Mouse (Mus musculus): ENCODE results near the gene 3100002H09Rik. TPM values are rescaled to one million over a fixed set of nuclear protein-coding genes. Genes with fewer than 3 reads are reported as not detected.

The 3100002H09Rik gene
- polyA plus RNA-seq, 1 experiment from 2014 or later, result not detected

DNA sequence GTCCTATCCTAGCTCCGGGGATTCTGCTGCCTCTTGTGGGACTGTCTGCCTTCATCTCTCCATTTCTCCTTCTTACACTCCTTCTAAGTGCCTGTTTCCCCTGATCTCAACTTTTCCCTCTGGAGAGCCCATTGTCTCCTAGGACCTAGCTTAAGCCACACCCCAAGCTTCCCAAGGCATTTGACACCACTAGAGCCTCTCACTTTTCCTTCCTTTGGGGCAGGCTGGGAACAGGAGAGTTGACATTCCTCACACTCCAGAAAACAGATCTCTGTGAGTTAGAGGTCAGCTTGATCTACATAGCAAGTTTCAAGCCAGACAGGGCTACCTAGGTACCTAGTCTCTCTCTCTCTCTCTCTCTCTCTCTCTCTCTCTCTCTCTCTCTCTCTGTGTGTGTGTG, 3.6 kb upstream of the 3100002H09Rik start:
- WGBS, result 0% methylated on average over 1 of the region's 1 CpGs

DNA sequence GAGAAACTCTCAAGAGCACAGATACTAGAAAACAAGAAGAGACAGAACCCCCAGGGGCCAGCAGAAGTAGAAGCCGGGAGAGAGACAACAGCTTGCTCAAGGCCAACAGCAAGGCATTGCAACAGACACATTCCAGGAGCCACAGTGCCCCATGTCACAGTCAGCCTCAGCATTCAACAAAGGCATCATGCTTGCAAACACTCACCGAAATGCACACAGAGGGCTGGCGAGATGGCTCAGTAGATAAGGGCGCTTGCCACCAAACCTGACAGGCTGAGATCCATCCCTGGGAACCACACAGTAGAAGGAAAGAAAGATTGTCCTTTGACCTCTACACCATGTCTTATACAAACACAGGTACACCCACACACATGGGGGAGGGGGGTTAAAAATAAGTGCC, 1.2 kb upstream of the 3100002H09Rik start:
- H3K36me3 ChIP-seq, result no peaks in the 10 kb centered on the region
- H3K4me3 ChIP-seq, result no peak overlapping the region
- no peaks in the 10 kb centered on the region for H3K9me3 ChIP-seq
- 67% methylated on average over 4 of the region's 4 CpGs for WGBS
- no peak overlapping the region for H3K4me2 ChIP-seq
- peaks cover 10% of the 10 kb centered on the region; the same call in 1 of the 2 replicates for H3K4me1 ChIP-seq
- ATAC-seq (ENCODE audit: insufficient number of reproducible peaks, insufficient read depth, low FRiP score, low TSS enrichment, low read depth), result no peak
- peaks cover 6% of the 10 kb centered on the region; the same call in 1 of the 2 replicates for H3K27me3 ChIP-seq
- H3K9ac ChIP-seq, result no peak overlapping the region
- H3K27ac ChIP-seq, result no peak overlapping the region

More for the DNA sequence above, 3.6 kb upstream of the 3100002H09Rik start:
- no peak overlapping the region for H3K27ac ChIP-seq
- no peak overlapping the region for H3K4me2 ChIP-seq
- H3K36me3 ChIP-seq, result no peaks in the 10 kb centered on the region
- peaks cover 18% of the 10 kb centered on the region for H3K4me1 ChIP-seq
- H3K9ac ChIP-seq, result no peak overlapping the region
- H3K4me3 ChIP-seq, result no peak overlapping the region
- H3K9me3 ChIP-seq, result no peaks in the 10 kb centered on the region
- ATAC-seq (ENCODE audit: insufficient number of reproducible peaks, insufficient read depth, low FRiP score, low TSS enrichment, low read depth), result no peak
- peaks cover 11% of the 10 kb centered on the region for H3K27me3 ChIP-seq

DNA sequence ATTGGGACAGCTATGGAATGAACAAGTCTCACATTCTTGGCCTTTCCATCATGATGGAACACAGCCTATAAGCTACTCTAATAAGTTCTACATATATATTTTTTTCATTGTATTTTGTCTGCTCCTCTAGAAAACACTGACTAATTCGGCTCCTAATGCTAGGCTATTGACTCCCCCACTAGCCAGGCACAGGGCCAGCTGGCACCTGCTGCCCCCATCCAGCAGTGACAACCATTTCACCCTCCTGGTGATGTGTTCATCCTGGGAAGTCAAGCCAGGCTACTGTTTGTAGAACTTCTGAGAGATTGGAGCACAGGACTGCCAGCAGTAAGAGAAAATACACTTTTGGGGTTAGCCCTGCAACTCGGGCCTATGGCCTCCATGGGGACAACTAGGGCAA, 537 bp downstream of the 3100002H09Rik start:
- H3K4me2 ChIP-seq, result no peak overlapping the region
- no peaks in the 10 kb centered on the region for H3K9me3 ChIP-seq
- ATAC-seq (ENCODE audit: insufficient number of reproducible peaks, insufficient read depth, low FRiP score, low TSS enrichment, low read depth), result no peak
- peaks cover 2% of the 10 kb centered on the region; the same call in 1 of the 2 replicates for H3K27me3 ChIP-seq
- 69% methylated on average over 2 of the region's 2 CpGs for WGBS
- H3K4me3 ChIP-seq, result no peak overlapping the region
- 0 out of 2 replicates have a peak, but pooled peaks cover under 1% of the 10 kb centered on the region for H3K4me1 ChIP-seq
- no peak overlapping the region for H3K27ac ChIP-seq
- H3K36me3 ChIP-seq, result no peaks in the 10 kb centered on the region
- no peak overlapping the region for H3K9ac ChIP-seq

DNA sequence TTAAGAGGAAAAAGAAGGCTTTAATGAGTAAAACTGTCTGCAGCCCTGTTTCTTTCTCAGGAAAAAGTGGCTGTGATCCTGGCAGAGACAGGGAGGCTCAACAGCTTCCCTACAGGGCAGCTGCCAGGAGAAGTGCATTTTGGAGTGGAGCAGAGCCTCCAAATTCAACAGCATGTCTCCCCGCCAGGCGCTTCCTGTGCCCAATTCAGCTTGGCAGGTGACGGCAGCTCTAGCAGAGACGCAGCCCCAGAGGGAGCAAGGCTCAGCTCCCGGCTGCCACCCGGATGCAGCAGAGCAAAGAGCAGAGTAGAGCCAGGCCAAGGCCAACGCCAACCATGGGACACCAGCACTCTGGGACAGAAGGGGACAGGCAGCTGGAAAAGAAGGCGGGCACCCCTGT, 3.4 kb downstream of the 3100002H09Rik start:
- Histone ChIP-seq H3K9me3 (no peaks in the 10 kb centered on the region), H3K4me3 (no peak overlapping the region), H3K27me3 (peaks cover 10% of the 10 kb centered on the region), H3K36me3 (no peaks in the 10 kb centered on the region), H3K9ac (no peak overlapping the region), H3K4me1 (no peaks in the 10 kb centered on the region), H3K27ac (no peak overlapping the region), H3K4me2 (no peak overlapping the region)
- WGBS, result 62% methylated on average over 8 of the region's 8 CpGs
- no peak for ATAC-seq (ENCODE audit: insufficient number of reproducible peaks, insufficient read depth, low FRiP score, low TSS enrichment, low read depth)

DNA sequence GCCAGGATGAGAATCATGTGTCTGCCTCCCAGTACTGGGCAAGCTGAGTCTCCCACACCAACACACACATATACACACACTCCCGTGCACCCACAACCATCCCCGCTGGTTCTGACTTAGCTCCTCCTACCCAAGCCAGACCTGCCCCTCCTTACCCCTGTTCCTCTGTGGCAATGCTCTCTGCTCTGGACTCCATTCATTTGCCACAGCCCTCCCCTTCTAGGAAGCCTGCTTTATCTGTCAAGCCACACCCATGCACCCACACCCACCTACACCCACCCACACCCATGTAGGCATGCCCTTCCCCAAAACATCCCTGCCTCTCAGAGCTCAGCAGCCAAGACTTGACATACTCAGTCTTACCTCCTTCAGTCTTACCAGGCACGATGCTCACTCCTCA, 4.4 kb downstream of the 3100002H09Rik start:
- no peaks in the 10 kb centered on the region for H3K9me3 ChIP-seq
- 74% methylated on average over 3 of the region's 3 CpGs for WGBS
- no peak for ATAC-seq (ENCODE audit: insufficient number of reproducible peaks, insufficient read depth, low FRiP score, low TSS enrichment, low read depth)
- H3K27ac ChIP-seq, result no peak overlapping the region
- no peaks in the 10 kb centered on the region for H3K36me3 ChIP-seq
- H3K27me3 ChIP-seq, result peaks cover 10% of the 10 kb centered on the region
- no peaks in the 10 kb centered on the region for H3K4me1 ChIP-seq
- no peak overlapping the region for H3K4me2 ChIP-seq
- no peak overlapping the region for H3K4me3 ChIP-seq
- no peak overlapping the region for H3K9ac ChIP-seq

DNA sequence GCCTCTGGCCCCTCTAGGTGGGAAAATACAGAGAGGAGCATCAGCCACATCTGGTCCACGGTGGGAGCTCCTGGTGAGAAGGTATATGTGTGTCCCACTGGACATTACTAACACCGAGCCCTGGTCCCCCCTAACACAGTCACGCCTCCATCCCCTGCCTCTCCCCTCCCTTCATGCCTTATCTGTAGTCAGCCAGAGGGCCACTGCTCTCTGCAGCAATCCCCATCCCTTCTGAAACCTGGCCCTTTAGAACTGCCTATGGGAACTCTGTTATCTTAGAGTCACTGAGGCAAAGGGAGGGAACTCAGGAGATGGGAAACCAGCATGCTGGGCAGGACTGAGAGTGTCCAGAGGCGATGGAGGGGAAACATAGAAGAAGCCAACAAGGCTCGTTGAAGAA, 5.3 kb downstream of the 3100002H09Rik start:
- Histone ChIP-seq H3K9me3 (no peaks in the 10 kb centered on the region), H3K27me3 (peaks cover 10% of the 10 kb centered on the region), H3K4me2 (no peak overlapping the region), H3K36me3 (no peaks in the 10 kb centered on the region), H3K4me3 (no peak overlapping the region), H3K27ac (no peak overlapping the region), H3K9ac (no peak overlapping the region), H3K4me1 (no peaks in the 10 kb centered on the region)
- no peak for ATAC-seq (ENCODE audit: insufficient number of reproducible peaks, insufficient read depth, low FRiP score, low TSS enrichment, low read depth)
- WGBS, result 56% methylated on average over 5 of the region's 5 CpGs

DNA sequence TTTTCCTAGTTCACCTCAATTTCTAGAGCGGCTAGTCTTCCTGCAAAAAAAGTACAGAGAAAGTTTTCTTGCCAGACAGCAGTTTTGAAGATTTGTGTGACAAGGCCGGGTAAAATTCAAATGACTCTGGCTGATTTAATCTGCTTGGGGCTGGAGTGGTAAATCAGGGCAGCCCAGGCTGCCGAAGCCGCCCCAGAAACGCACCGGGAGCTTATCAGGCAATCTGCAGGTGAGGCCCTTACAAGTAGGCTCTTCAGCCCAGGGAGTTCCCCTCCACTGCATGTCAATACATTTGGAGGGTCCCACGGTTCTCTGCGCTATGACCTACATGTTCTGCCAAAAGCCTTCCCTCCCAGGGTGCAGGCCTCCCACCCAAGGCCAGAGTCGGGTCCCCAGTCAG, 6.9 kb downstream of the 3100002H09Rik start:
- no peaks in the 10 kb centered on the region for H3K4me1 ChIP-seq
- H3K4me2 ChIP-seq, result no peak overlapping the region
- no peaks in the 10 kb centered on the region for H3K36me3 ChIP-seq
- H3K9me3 ChIP-seq, result no peaks in the 10 kb centered on the region
- no peak for ATAC-seq (ENCODE audit: insufficient number of reproducible peaks, insufficient read depth, low FRiP score, low TSS enrichment, low read depth)
- H3K27me3 ChIP-seq, result peaks cover 10% of the 10 kb centered on the region
- H3K4me3 ChIP-seq, result no peak overlapping the region
- no peak overlapping the region for H3K27ac ChIP-seq
- 31% methylated on average over 9 of the region's 9 CpGs for WGBS
- no peak overlapping the region for H3K9ac ChIP-seq

DNA sequence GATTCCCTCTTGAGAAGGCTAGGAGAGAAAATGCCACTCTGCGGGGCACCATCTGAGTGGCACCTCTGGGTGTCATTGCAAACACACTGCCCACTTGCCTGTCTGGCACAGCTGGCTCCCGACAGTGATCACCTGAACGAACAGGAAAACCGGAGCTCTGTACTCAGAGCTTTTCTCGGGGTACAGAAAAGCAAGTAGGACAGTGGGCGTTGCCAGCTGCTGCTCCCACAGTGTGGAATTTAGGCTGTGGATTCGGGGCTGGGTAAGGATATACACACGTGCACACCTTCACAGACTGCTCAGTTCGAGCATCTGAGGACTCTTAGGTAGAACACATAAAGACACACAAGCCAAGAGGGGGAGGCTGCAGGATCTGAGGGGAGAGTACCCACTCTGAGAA, 14.7 kb downstream of the 3100002H09Rik start:
- Histone ChIP-seq H3K27me3 (no peaks in the 10 kb centered on the region; the same call in 1 of the 2 replicates), H3K9ac (no peak overlapping the region), H3K4me2 (no peak overlapping the region), H3K27ac (no peak overlapping the region), H3K4me3 (no peak overlapping the region), H3K9me3 (no peaks in the 10 kb centered on the region), H3K4me1 (peaks cover 7% of the 10 kb centered on the region; the same call in 1 of the 2 replicates), H3K36me3 (no peaks in the 10 kb centered on the region)
- 80% methylated on average over 9 of the region's 9 CpGs for WGBS
- ATAC-seq (ENCODE audit: insufficient number of reproducible peaks, insufficient read depth, low FRiP score, low TSS enrichment, low read depth), result no peak

DNA sequence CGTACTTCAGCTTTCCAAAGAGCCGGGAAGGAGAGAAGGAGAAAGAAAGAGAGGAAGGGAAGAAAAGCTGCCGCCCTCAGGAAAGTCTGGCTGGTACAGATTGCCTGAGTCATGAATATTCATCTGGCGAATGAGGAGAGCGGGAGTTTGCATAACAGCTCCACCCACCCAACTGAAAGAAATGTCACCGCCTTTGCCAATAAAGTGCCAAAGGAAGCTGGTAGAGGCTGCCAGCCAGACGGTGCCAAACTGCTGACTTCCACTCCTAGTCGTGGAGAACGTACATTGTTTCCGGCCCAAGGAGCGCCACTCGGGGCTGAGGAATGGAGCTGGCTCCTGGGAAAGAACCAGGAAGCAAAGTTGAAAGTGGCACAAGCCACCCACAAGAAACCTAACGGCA, 15.7 kb downstream of the 3100002H09Rik start:
- no peak overlapping the region for H3K9ac ChIP-seq
- no peak for ATAC-seq (ENCODE audit: insufficient number of reproducible peaks, insufficient read depth, low FRiP score, low TSS enrichment, low read depth)
- no peak overlapping the region for H3K4me3 ChIP-seq
- no peak overlapping the region for H3K27ac ChIP-seq
- no peaks in the 10 kb centered on the region for H3K36me3 ChIP-seq
- H3K4me1 ChIP-seq, result peaks cover 7% of the 10 kb centered on the region; the same call in 1 of the 2 replicates
- H3K4me2 ChIP-seq, result no peak overlapping the region
- WGBS, result 51% methylated on average over 13 of the region's 13 CpGs
- H3K9me3 ChIP-seq, result no peaks in the 10 kb centered on the region
- H3K27me3 ChIP-seq, result no peaks in the 10 kb centered on the region; the same call in 1 of the 2 replicates

DNA sequence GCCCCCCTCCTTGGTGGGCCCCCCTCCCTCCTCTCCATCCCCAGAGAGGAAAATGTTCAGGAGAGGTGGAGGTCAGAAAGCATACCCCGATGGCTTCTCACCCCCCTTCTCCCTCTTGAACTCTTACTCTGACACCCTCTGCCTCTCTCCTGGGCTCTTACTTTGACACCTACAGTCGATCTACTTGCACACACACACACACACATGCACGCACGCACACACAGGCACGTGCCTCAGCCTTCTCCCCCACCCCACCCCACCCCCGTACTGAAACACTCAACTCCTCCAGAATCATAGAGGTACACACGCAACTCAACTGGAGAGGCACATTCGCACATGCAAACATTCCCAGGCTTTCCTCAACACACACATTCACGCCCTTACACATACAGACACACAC, 16.9 kb downstream of the 3100002H09Rik start:
- no peak overlapping the region for H3K9ac ChIP-seq
- no peak overlapping the region for H3K4me2 ChIP-seq
- H3K27ac ChIP-seq, result no peak overlapping the region
- H3K9me3 ChIP-seq, result no peaks in the 10 kb centered on the region
- H3K36me3 ChIP-seq, result no peaks in the 10 kb centered on the region
- H3K27me3 ChIP-seq, result peaks cover 3% of the 10 kb centered on the region; the same call in 1 of the 2 replicates
- ATAC-seq (ENCODE audit: insufficient number of reproducible peaks, insufficient read depth, low FRiP score, low TSS enrichment, low read depth), result no peak
- H3K4me1 ChIP-seq, result peaks cover 9% of the 10 kb centered on the region; the same call in 1 of the 2 replicates
- WGBS, result 62% methylated on average over 9 of the region's 9 CpGs
- no peak overlapping the region for H3K4me3 ChIP-seq

DNA sequence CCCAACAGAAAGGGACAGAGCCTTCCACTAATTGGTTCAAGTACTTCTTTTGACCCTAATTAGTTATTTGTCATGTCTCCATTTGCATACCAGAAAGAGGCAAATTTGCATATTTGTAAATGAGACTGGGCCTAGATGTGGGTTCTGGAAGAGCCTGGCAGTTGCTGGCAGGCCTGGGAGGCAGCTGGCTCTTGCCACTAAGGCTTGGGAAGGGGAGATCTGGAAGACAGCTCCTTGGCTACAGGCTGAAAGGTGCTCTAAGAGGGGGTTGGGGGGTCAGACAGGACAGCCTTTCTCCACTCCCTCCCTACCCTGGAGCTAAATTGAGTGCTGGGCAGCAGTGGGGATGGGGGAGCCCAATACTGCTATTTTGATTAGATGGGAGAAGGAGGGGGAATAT, 17.4 kb downstream of the 3100002H09Rik start:
- H3K4me1 ChIP-seq, result peaks cover 10% of the 10 kb centered on the region; the same call in 1 of the 2 replicates
- no peaks in the 10 kb centered on the region for H3K36me3 ChIP-seq
- no peaks in the 10 kb centered on the region for H3K9me3 ChIP-seq

DNA sequence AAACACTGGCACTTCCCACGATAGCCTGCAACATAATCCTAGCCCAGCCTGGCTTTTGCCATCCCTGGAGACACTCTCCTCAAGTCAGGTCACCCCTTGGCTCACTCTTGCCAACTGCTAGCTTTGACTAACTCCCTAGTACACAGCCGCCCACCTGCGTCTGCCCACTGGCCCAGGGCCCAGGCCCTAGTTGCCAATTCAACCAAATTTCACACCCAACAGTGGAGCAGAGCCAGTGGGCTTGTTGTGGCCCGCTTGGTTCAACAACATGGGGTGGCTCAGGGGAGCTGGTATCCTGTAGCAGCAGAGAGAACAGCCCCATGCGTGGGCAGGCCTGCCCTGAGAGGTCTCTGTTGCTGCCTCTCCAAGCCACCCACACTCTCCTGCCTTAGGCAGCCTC, 18.4 kb downstream of the 3100002H09Rik start:
- ATAC-seq (ENCODE audit: insufficient number of reproducible peaks, insufficient read depth, low FRiP score, low TSS enrichment, low read depth), result no peak

More for the DNA sequence above, 17.4 kb downstream of the 3100002H09Rik start:
- Histone ChIP-seq H3K9ac (no peak overlapping the region), H3K4me3 (no peak overlapping the region), H3K27ac (no peak overlapping the region), H3K27me3 (peaks cover 5% of the 10 kb centered on the region; the same call in 1 of the 2 replicates), H3K4me2 (no peak overlapping the region)
- no peak for ATAC-seq (ENCODE audit: insufficient number of reproducible peaks, insufficient read depth, low FRiP score, low TSS enrichment, low read depth)

More for the DNA sequence above, 18.4 kb downstream of the 3100002H09Rik start:
- Histone ChIP-seq H3K27ac (no peak overlapping the region), H3K4me2 (no peak overlapping the region), H3K4me3 (no peak overlapping the region), H3K9ac (no peak overlapping the region), H3K9me3 (no peaks in the 10 kb centered on the region), H3K36me3 (no peaks in the 10 kb centered on the region), H3K4me1 (peaks cover 10% of the 10 kb centered on the region; the same call in 1 of the 2 replicates), H3K27me3 (peaks cover 5% of the 10 kb centered on the region; the same call in 1 of the 2 replicates)
- 82% methylated on average over 5 of the region's 5 CpGs for WGBS

Data from embryonic facial prominence, embryonic 13.5 days (tissue).